Mouse (Mus musculus) embryonic fibroblast, embryonic 13.5 days (primary cell): ENCODE measurements at regions not wholly inside any gene's neighbourhood (a gene's known extent, or its start where the extent isn't known, plus 50 kb on each side); places are given as distances from the start of the nearest gene placed in this dataset.

Source experiments
- CTCF ChIP-seq: IDR thresholded peaks from 2 replicates; pipeline ENCODE4 v1.5.1; 2011; ENCODE audit warnings: mild to moderate bottlenecking, control low read depth, low read length, moderate library complexity, borderline replicate concordance; ENCODE audit not compliant: insufficient read depth
- POLR2A ChIP-seq: IDR thresholded peaks from 2 replicates; pipeline ENCODE4 v1.6.1; 2011; ENCODE audit warnings: low read depth, mild to moderate bottlenecking, control low read depth, low read length, moderate library complexity

- TF ChIP-seq POLR2A (no peak), CTCF (no peak)
These were observed 436.0 kb downstream of the Zfp704 start for GRCm38 (mm10) chr3:9173643-9174516.
